ENCODE assay signal across 12 mouse cellular contexts in the genomic region with DNA sequence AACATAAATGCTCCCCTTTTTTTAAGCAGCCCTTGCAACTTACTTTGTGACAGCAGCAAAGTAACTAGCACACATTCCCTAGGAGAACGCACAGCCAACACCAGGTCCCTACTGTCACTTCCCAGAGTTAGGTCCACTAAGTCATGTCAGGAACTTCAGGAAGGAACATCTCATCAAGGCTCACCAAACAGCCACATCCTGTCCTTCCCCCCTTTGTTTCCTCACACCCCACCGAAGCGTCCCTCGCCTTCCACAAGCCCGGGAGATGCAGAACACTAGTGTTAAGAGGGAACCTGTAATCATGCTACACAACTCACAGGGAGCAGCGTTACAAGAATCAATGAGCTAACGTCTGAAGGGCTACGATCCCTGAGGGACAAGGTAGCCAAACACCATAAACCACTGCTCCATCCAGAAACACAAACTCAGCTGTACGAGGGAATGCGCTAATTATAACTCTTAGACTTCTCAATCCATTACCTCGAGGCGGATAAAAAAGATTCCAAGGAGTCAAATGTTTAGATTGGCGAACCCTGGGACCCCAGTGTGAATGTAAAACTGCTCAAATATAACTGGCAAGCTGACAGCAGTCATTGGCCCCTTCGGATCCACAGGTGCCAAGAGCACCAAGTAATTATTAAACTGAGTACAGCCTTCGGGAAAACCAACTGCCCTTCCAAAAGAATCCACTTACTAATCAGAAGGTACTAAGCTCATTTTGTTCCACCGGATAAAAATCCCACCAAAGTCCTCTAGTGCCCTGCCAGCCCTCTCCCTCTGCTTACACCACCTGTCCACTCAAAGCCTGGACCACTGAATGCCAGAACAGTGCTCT. TPM values are rescaled to one million over a fixed set of nuclear protein-coding genes. Genes with fewer than 3 reads are reported as not detected.
DNase-seq lines count a peak whose midpoint lies in the region; ATAC-seq and TF ChIP-seq lines count a peak whose summit lies in the region.
"Had no signal": no experiment of that assay in that cellular context is flagged by ENCODE, and none has a peak within 500 bp of the region (broad histone marks: within the 10 kb centered on the region; RNA-seq: fewer than 3 reads in every experiment).

No protein-coding gene starts in this region.

- ATAC-seq in heart, embryonic 13.5 days (ENCODE audit: extremely low read depth, insufficient number of reproducible peaks, low FRiP score, low TSS enrichment), result no peak
- ATAC-seq in kidney, postnatal 0 days (replicated peaks; ENCODE audit: low FRiP score, low read depth), result no peak
- ATAC-seq: activated CD4-positive, CD25-positive, alpha-beta regulatory T cell, adult 4 months had no signal

- H3K36me3 ChIP-seq in heart, embryonic 13.5 days, result no peaks in the 10 kb centered on the region
- no peaks in the 10 kb centered on the region for H3K36me3 ChIP-seq in kidney, postnatal 0 days (ENCODE audit: insufficient read depth, low read length)
- H3K36me3 ChIP-seq: embryonic facial prominence, embryonic 12.5 days had no signal

- H3K27me3 ChIP-seq in heart, embryonic 13.5 days (replicated peaks), result no peaks in the 10 kb centered on the region
- H3K27me3 ChIP-seq in kidney, postnatal 0 days (ENCODE audit: insufficient read depth, low read length), result no peaks in the 10 kb centered on the region
- H3K27me3 ChIP-seq: embryonic facial prominence, embryonic 12.5 days had no signal

- H3K9me3 ChIP-seq in heart, embryonic 13.5 days, result no peaks in the 10 kb centered on the region
- no peaks in the 10 kb centered on the region for H3K9me3 ChIP-seq in kidney, postnatal 0 days (replicated peaks; ENCODE audit: low read length)
- H3K9me3 ChIP-seq: embryonic facial prominence, embryonic 12.5 days had no signal

- DNase-seq in kidney, adult 18-20 months, result peak; percentile 24
- no peak for DNase-seq in kidney, postnatal 10 days
- no peak for DNase-seq in kidney, postnatal 0 days (ENCODE audit: low spot score)
- peak; percentile 35 for DNase-seq in lung, postnatal 25 days (ENCODE audit: low spot score)
- no peak for DNase-seq in urinary bladder, postnatal 4 days (ENCODE audit: low spot score in 2 of 2)
- DNase-seq in spleen, postnatal 36 days (ENCODE audit: low spot score in 2 of 2), result no peak
- DNase-seq in adrenal gland, postnatal 14 days, result no peak
- DNase-seq: cerebellum, adult 9-11 months; spleen, adult 18-20 months had no signal

- no peak overlapping the region for H3K9ac ChIP-seq in heart, embryonic 13.5 days
- H3K9ac ChIP-seq in kidney, postnatal 0 days (ENCODE audit: low read depth, low read length), result no peak overlapping the region
- H3K9ac ChIP-seq: embryonic facial prominence, embryonic 12.5 days had no signal

- H3K4me2 ChIP-seq in heart, embryonic 13.5 days, result 0 out of 2 replicates have a peak overlapping the region, but pooled peaks have one; percentile 19
- H3K4me2 ChIP-seq in kidney, postnatal 0 days (ENCODE audit: low read length), result peak overlapping the region; percentile 3; the same call in 1 of the 2 replicates
- H3K4me2 ChIP-seq: embryonic facial prominence, embryonic 12.5 days had no signal

- no peak for TF ChIP-seq CTCF in kidney, postnatal 0 days (IDR thresholded peaks at IDR 0.05; ENCODE audit: low read depth)

- H3K4me3 ChIP-seq in heart, embryonic 13.5 days, result no peak overlapping the region
- H3K4me3 ChIP-seq in kidney, postnatal 0 days (replicated peaks; ENCODE audit: low read depth, low read length), result no peak overlapping the region
- H3K4me3 ChIP-seq: embryonic facial prominence, embryonic 12.5 days had no signal

- WGBS in heart, embryonic 13.5 days, result 53% methylated on average over 16 of the region's 16 CpGs
- 42% methylated on average over 16 of the region's 16 CpGs for WGBS in kidney, postnatal 0 days

- H3K27ac ChIP-seq in heart, embryonic 13.5 days (replicated peaks), result 0 out of 2 replicates have a peak overlapping the region, but pooled peaks have one; percentile 36
- H3K27ac ChIP-seq in kidney, postnatal 0 days, result no peak overlapping the region
- H3K27ac ChIP-seq: embryonic facial prominence, embryonic 12.5 days had no signal

- peaks cover 57% of the 10 kb centered on the region for H3K4me1 ChIP-seq in heart, embryonic 13.5 days
- peaks cover 24% of the 10 kb centered on the region for H3K4me1 ChIP-seq in kidney, postnatal 0 days (replicated peaks; ENCODE audit: insufficient read depth, low read length)

RNA-seq across cellular contexts. Expression of a gene that starts 22.1 kb away (rescaled TPM):
- 33.5 and 33.7 TPM in 2 replicates for polyA plus RNA-seq in heart, embryonic 13.5 days (2015; fragmentation: Nextera tagmentation; extraction: Ambion mirVana)
- 58.0 and 67.0 TPM in 2 replicates for polyA plus RNA-seq in kidney, postnatal 0 days (2015; fragmentation: Nextera tagmentation; extraction: Ambion mirVana)
- total RNA-seq in adrenal gland, postnatal 14 days (2021), result 88.4 and 101 TPM in 2 replicates

Comparison
In these comparisons a context has a peak if more than half of its experiments do, and no peak if none do; other contexts are left out.
1. DNase-seq: peak in kidney, adult 18-20 months (single experiment) and lung, postnatal 25 days (single experiment); none in kidney, postnatal 10 days (single experiment), kidney, postnatal 0 days (single experiment), urinary bladder, postnatal 4 days (0 of 2), spleen, postnatal 36 days (0 of 2) and adrenal gland, postnatal 14 days (single experiment).